Mouse (Mus musculus): ENCODE results near the gene Slc25a53.
"Not testable (repeated sequence)": the region's sequence is repeated elsewhere in the genome, so short reads cannot be mapped to it uniquely, and the experiment has no call there.

The Slc25a53 gene

GRCm38 (mm10) chrX:136975397-136975796, 62.7 kb downstream of the Slc25a53 start, which contains the start of gene Tmsb15b2:
Gene Tmsb15b2 (minus strand): TSS chrX:136975497.
- not testable (repeated sequence) for DNase-seq (ENCODE audit: low spot score in 2 of 2)

- peak in 1 of 2 experiments; percentile 19 for DNase-seq (ENCODE audit: low spot score in 2 of 2)
These were observed 78.4 kb downstream of the Slc25a53 start for GRCm38 (mm10) chrX:136959688-136960087.

GRCm38 (mm10) chrX:136958300-136958699, 79.8 kb downstream of the Slc25a53 start:
- DNase-seq (ENCODE audit: low spot score in 2 of 2): not testable (repeated sequence)

GRCm38 (mm10) chrX:136957583-136958279, 80.4 kb downstream of the Slc25a53 start:
- peak; percentile 81 to 84 for DNase-seq (ENCODE audit: low spot score in 2 of 2)

GRCm38 (mm10) chrX:136937985-136938384, 100.1 kb downstream of the Slc25a53 start:
- no peak for DNase-seq (ENCODE audit: low spot score in 2 of 2)
